Mouse (Mus musculus) midbrain, embryonic 11.5 days (tissue): Measurements from ENCODE around the gene Mif. TPM values are rescaled to one million over a fixed set of nuclear protein-coding genes. Genes with fewer than 3 reads are reported as not detected.

Source experiments
- ATAC-seq: fragments of 200-750 bp; cut with Nextera tagmentation; 2 replicates; pipeline ENCODE4 v1.8.0; 2017; ENCODE audit warnings: moderate TSS enrichment, moderate library complexity; ENCODE audit not compliant: low FRiP score
- DNase-seq: peaks from one replicate; pipeline ENCODE4 v3.0.0; 2015; ENCODE audit warnings: low spot score; ENCODE audit errors: missing footprints
- H3K27ac ChIP-seq: fragments of 300-500 bp; sonication (generic); 2 replicates; pipeline ENCODE4 v1.5.1; 2014; ENCODE audit warnings: low read depth, low read length
- H3K27me3 ChIP-seq: fragments of 300-500 bp; sonication (generic); 2 replicates; pipeline ENCODE4 v1.6.1; 2014; ENCODE audit warnings: mild to moderate bottlenecking, low read length, moderate library complexity, mixed read lengths; ENCODE audit not compliant: control insufficient read depth, insufficient read depth
- H3K36me3 ChIP-seq: fragments of 300-500 bp; sonication (generic); 2 replicates; pipeline ENCODE4 v1.6.1; 2014; ENCODE audit warnings: mild to moderate bottlenecking, low read length, moderate library complexity, mixed read lengths; ENCODE audit not compliant: control insufficient read depth, insufficient read depth
- H3K4me1 ChIP-seq: fragments of 300-500 bp; sonication (generic); 2 replicates; pipeline ENCODE4 v1.6.1; 2014; ENCODE audit warnings: low read length; ENCODE audit not compliant: control insufficient read depth, insufficient read depth
- H3K4me2 ChIP-seq: fragments of 300-500 bp; sonication (generic); 2 replicates; pipeline ENCODE4 v1.6.1; 2014; ENCODE audit warnings: mild to moderate bottlenecking, moderate library complexity
- H3K4me3 ChIP-seq: fragments of 300-500 bp; sonication (generic); 2 replicates; pipeline ENCODE4 v1.5.1; 2014; ENCODE audit warnings: low read depth, low read length
- H3K9ac ChIP-seq: fragments of 300-500 bp; sonication (generic); 2 replicates; pipeline ENCODE4 v1.6.1; 2014; ENCODE audit warnings: low read length
- H3K9me3 ChIP-seq: fragments of 300-500 bp; sonication (generic); 2 replicates; pipeline ENCODE4 v1.6.1; 2016; ENCODE audit warnings: low read length; ENCODE audit not compliant: control insufficient read depth
- WGBS: fragments of 180-500 bp; shearing (Covaris S2); extraction: QIAGEN DNeasy Blood & Tissue Kit; methylation state at CpG from one replicate; pipeline ENCODE4 v1.1.7; 2014; 5-methylcytosine and 5-hydroxymethylcytosine counted together
- polyA plus RNA-seq: library from polyadenylated mRNA; unstranded; fragments of >200 nt; fragmentation: Nextera tagmentation; extraction: Ambion mirVana; gene quantifications from 2 replicates; pipeline ENCODE4 v1.2.1, GENCODE M21; 2014

Gene Mif
- polyA plus RNA-seq, 1 experiment from 2014 or later = 1,834 TPM

- H3K4me2 ChIP-seq = no peak overlapping the region
- peak; percentile 62 for DNase-seq
- 71% methylated on average over 6 of the region's 6 CpGs for WGBS
These were observed 20.9 kb upstream of the Mif start for GRCm38 (mm10) chr10:75880771-75881577.

GRCm38 (mm10) chr10:75880351-75880750 lies 20.3 kb upstream of the Mif start:
- ATAC-seq (no peak), DNase-seq (peak; percentile 39)
- Histone ChIP-seq H3K27me3 (no peaks in the 10 kb centered on the region), H3K27ac (no peak overlapping the region), H3K4me2 (no peak overlapping the region), H3K4me1 (peaks cover 9% of the 10 kb centered on the region; the same call in 1 of the 2 replicates), H3K9ac (no peak overlapping the region), H3K4me3 (no peak overlapping the region), H3K9me3 (no peaks in the 10 kb centered on the region), H3K36me3 (no peaks in the 10 kb centered on the region)
- 92% methylated on average over 10 of the region's 10 CpGs for WGBS

More at GRCm38 (mm10) chr10:75880771-75881577, 20.9 kb upstream of the Mif start:
- H3K36me3 ChIP-seq = no peaks in the 10 kb centered on the region
- no peak overlapping the region for H3K4me3 ChIP-seq
- H3K27me3 ChIP-seq = no peaks in the 10 kb centered on the region
- no peaks in the 10 kb centered on the region for H3K9me3 ChIP-seq
- ATAC-seq = no peak
- H3K9ac ChIP-seq = no peak overlapping the region
- H3K27ac ChIP-seq = no peak overlapping the region
- peaks cover 9% of the 10 kb centered on the region; the same call in 1 of the 2 replicates for H3K4me1 ChIP-seq

GRCm38 (mm10) chr10:75878836-75879235 lies 18.8 kb upstream of the Mif start:
- ATAC-seq = no peak
- H3K9me3 ChIP-seq = no peaks in the 10 kb centered on the region
- no peak for DNase-seq
- H3K36me3 ChIP-seq = no peaks in the 10 kb centered on the region
- WGBS = 87% methylated on average over 3 of the region's 3 CpGs
- H3K4me1 ChIP-seq = peaks cover 11% of the 10 kb centered on the region; the same call in 1 of the 2 replicates
- H3K9ac ChIP-seq = no peak overlapping the region
- H3K4me3 ChIP-seq = no peak overlapping the region
- no peaks in the 10 kb centered on the region for H3K27me3 ChIP-seq
- H3K4me2 ChIP-seq = no peak overlapping the region
- H3K27ac ChIP-seq = no peak overlapping the region

GRCm38 (mm10) chr10:75873543-75874170 lies 13.6 kb upstream of the Mif start:
- H3K9ac ChIP-seq = peak overlapping the region; percentile 58
- ATAC-seq (peak; percentile 26), DNase-seq (peak; percentile 93)
- H3K9me3 ChIP-seq = no peaks in the 10 kb centered on the region
- no peaks in the 10 kb centered on the region for H3K27me3 ChIP-seq
- peak overlapping the region; percentile 82 for H3K27ac ChIP-seq
- H3K36me3 ChIP-seq = no peaks in the 10 kb centered on the region
- WGBS = 11% methylated on average over 10 of the region's 10 CpGs
- peaks cover 11% of the 10 kb centered on the region; the same call in 1 of the 2 replicates for H3K4me1 ChIP-seq
- H3K4me2 ChIP-seq = peak overlapping the region; percentile 64
- peak overlapping the region; percentile 32 for H3K4me3 ChIP-seq

DNA sequence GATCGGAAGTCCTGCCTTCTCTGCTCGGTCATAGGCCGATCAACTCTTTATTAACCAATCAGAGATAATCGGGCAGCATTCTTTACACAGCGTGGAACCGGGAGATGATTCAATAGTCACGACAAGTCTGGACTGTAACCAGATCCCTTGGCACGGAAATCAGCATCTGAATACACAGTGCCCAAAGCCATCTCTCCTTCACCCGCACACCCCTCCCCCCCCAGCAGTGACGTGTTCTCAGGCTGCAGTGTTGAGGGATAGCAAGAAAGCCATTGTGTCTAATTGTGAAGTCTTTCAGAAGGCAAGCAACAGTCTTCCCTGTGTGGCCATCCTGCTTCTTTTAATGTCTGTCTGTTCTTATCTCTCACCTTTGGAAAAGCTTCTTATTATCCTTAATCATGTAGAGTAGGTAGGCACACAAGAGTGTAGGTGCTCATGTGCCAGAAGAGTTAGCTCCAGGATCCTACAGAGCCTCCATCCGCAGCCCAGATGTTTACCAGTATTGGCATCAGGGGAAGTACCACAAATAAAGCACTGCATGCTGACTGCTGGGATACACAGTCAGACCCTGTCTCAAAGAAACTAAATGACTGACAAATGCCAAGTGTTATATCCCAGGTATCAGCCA lies 13.0 kb upstream of the Mif start:
- Histone ChIP-seq H3K27ac (peak overlapping the region; percentile 82), H3K9ac (peak overlapping the region; percentile 58), H3K9me3 (no peaks in the 10 kb centered on the region), H3K4me2 (peak overlapping the region; percentile 64), H3K4me3 (peak overlapping the region; percentile 32), H3K27me3 (no peaks in the 10 kb centered on the region), H3K36me3 (no peaks in the 10 kb centered on the region), H3K4me1 (peaks cover 11% of the 10 kb centered on the region; the same call in 1 of the 2 replicates)
- ATAC-seq (peak; percentile 99), DNase-seq (peak; percentile 98)
- WGBS = 0% methylated on average over 11 of the region's 11 CpGs

- peak overlapping the region; percentile 82 for H3K27ac ChIP-seq
- peak overlapping the region; percentile 58 for H3K9ac ChIP-seq
- peak overlapping the region; percentile 64 for H3K4me2 ChIP-seq
- H3K27me3 ChIP-seq = no peaks in the 10 kb centered on the region
- H3K9me3 ChIP-seq = no peaks in the 10 kb centered on the region
- ATAC-seq (peak; percentile 8; the same call in 1 of the 2 replicates), DNase-seq (no peak)
- peaks cover 11% of the 10 kb centered on the region; the same call in 1 of the 2 replicates for H3K4me1 ChIP-seq
- WGBS = 37% methylated on average over 10 of the region's 10 CpGs
- H3K4me3 ChIP-seq = peak overlapping the region; percentile 32
- H3K36me3 ChIP-seq = no peaks in the 10 kb centered on the region
These were observed 12.2 kb upstream of the Mif start for GRCm38 (mm10) chr10:75872025-75872914.

GRCm38 (mm10) chr10:75861587-75861986 lies 1.5 kb upstream of the Mif start:
- ATAC-seq (no peak), DNase-seq (peak; percentile 83)
- Histone ChIP-seq H3K27ac (no peak overlapping the region), H3K36me3 (0 out of 2 replicates have a peak, but pooled peaks cover 5% of the 10 kb centered on the region), H3K27me3 (no peaks in the 10 kb centered on the region), H3K4me1 (peaks cover 22% of the 10 kb centered on the region), H3K4me3 (no peak overlapping the region), H3K4me2 (no peak overlapping the region), H3K9me3 (no peaks in the 10 kb centered on the region), H3K9ac (no peak overlapping the region)
- WGBS = 48% methylated on average over 5 of the region's 5 CpGs

GRCm38 (mm10) chr10:75860746-75861145 lies 706 bp upstream of the Mif start:
- WGBS = 22% methylated on average over 7 of the region's 7 CpGs
- Histone ChIP-seq H3K4me1 (peaks cover 22% of the 10 kb centered on the region), H3K9ac (peak overlapping the region; percentile 33; the same call in 1 of the 2 replicates), H3K4me2 (peak overlapping the region; percentile 73), H3K27ac (peak overlapping the region; percentile 10; the same call in 1 of the 2 replicates), H3K9me3 (no peaks in the 10 kb centered on the region), H3K36me3 (0 out of 2 replicates have a peak, but pooled peaks cover 5% of the 10 kb centered on the region), H3K4me3 (no peak overlapping the region), H3K27me3 (no peaks in the 10 kb centered on the region)
- DNase-seq (peak; percentile 90), ATAC-seq (no peak; the same call in 1 of the 2 replicates)
